Mouse (Mus musculus) liver, embryonic 13.5 days (tissue): Measurements from ENCODE around the gene Slc27a5. TPM values are rescaled to one million over a fixed set of nuclear protein-coding genes. Genes with fewer than 3 reads are reported as not detected.

Source experiments
- ATAC-seq: fragments of 200-750 bp; cut with Nextera tagmentation; 2 replicates; pipeline ENCODE4 v1.8.0; 2017; ENCODE audit warnings: low read depth, mild to moderate bottlenecking, moderate number of reproducible peaks, moderate library complexity
- DNase-seq: peaks from one replicate; pipeline ENCODE4 v3.0.0; 2022
- H3K27ac ChIP-seq: fragments of 300-500 bp; sonication (generic); 2 replicates; pipeline ENCODE4 v1.5.1; 2015; ENCODE audit warnings: moderate library complexity, mild to moderate bottlenecking, inconsistent platforms
- H3K27me3 ChIP-seq: fragments of 300-500 bp; sonication (generic); 2 replicates; pipeline ENCODE4 v1.6.1; 2015; ENCODE audit warnings: mild to moderate bottlenecking, inconsistent platforms
- H3K36me3 ChIP-seq: fragments of 300-500 bp; sonication (generic); 2 replicates; pipeline ENCODE4 v1.6.1; 2015; ENCODE audit warnings: mild to moderate bottlenecking, inconsistent platforms
- H3K4me1 ChIP-seq: fragments of 300-500 bp; sonication (generic); replicated peaks from 2 replicates; pipeline ENCODE4 v1.6.1; 2015; ENCODE audit warnings: inconsistent platforms
- H3K4me2 ChIP-seq: fragments of 300-500 bp; sonication (generic); 2 replicates; pipeline ENCODE4 v1.6.1; 2015; ENCODE audit warnings: inconsistent platforms, mild to moderate bottlenecking, moderate library complexity
- H3K4me3 ChIP-seq: fragments of 300-500 bp; sonication (generic); replicated peaks from 2 replicates; pipeline ENCODE4 v1.5.1; 2015; ENCODE audit warnings: mild to moderate bottlenecking, inconsistent platforms
- H3K9ac ChIP-seq: fragments of 300-500 bp; sonication (generic); 2 replicates; pipeline ENCODE4 v1.6.1; 2015; ENCODE audit warnings: mild to moderate bottlenecking, inconsistent platforms
- H3K9me3 ChIP-seq: fragments of 300-500 bp; sonication (generic); replicated peaks from 2 replicates; pipeline ENCODE4 v1.6.1; 2016; ENCODE audit warnings: inconsistent platforms
- WGBS: fragments of 180-500 bp; shearing (Covaris S2); methylation state at CpG from one replicate; pipeline ENCODE4 v1.1.7; 2015; ENCODE audit not compliant: insufficient replicate concordance; 5-methylcytosine and 5-hydroxymethylcytosine counted together
- polyA plus RNA-seq: library from polyadenylated mRNA; unstranded; fragments of >200 nt; fragmentation: Nextera tagmentation; extraction: Ambion mirVana; gene quantifications from 2 replicates; pipeline ENCODE4 v1.2.1, GENCODE M21; 2015

Slc27a5 gene
- polyA plus RNA-seq, 1 experiment from 2014 or later = 4.9 TPM

GRCm38 (mm10) chr7:13006011-13006410, 8.0 kb upstream of the Slc27a5 start:
- Histone ChIP-seq H3K9ac (no peak overlapping the region; the same call in 1 of the 2 replicates), H3K4me3 (no peak overlapping the region), H3K4me2 (no peak overlapping the region), H3K36me3 (peaks cover 42% of the 10 kb centered on the region), H3K4me1 (peaks cover 21% of the 10 kb centered on the region), H3K27me3 (no peaks in the 10 kb centered on the region), H3K9me3 (no peaks in the 10 kb centered on the region), H3K27ac (no peak overlapping the region)
- ATAC-seq (no peak), DNase-seq (no peak)
- WGBS = 87% methylated on average over 17 of the region's 17 CpGs

- Histone ChIP-seq H3K9ac (no peak overlapping the region), H3K4me1 (peaks cover 6% of the 10 kb centered on the region), H3K4me2 (no peak overlapping the region), H3K9me3 (no peaks in the 10 kb centered on the region), H3K4me3 (no peak overlapping the region), H3K27ac (no peak overlapping the region), H3K27me3 (no peaks in the 10 kb centered on the region), H3K36me3 (peaks cover 42% of the 10 kb centered on the region)
- no peak for ATAC-seq
- DNase-seq = no peak
- WGBS = 69% methylated on average over 5 of the region's 5 CpGs
Observed at GRCm38 (mm10) chr7:13003380-13003779, 5.4 kb upstream of the Slc27a5 start.

GRCm38 (mm10) chr7:13001584-13001983, 3.6 kb upstream of the Slc27a5 start:
- Histone ChIP-seq H3K27ac (no peak overlapping the region), H3K4me3 (no peak overlapping the region), H3K4me1 (peaks cover 6% of the 10 kb centered on the region), H3K27me3 (no peaks in the 10 kb centered on the region), H3K4me2 (no peak overlapping the region), H3K9ac (no peak overlapping the region), H3K36me3 (peaks cover 24% of the 10 kb centered on the region), H3K9me3 (no peaks in the 10 kb centered on the region)
- no peak for DNase-seq
- WGBS = 32% methylated on average over 1 of the region's 1 CpGs
- ATAC-seq = no peak

- WGBS = 66% methylated on average over 3 of the region's 3 CpGs
- Histone ChIP-seq H3K9me3 (no peaks in the 10 kb centered on the region), H3K9ac (no peak within 1 kb of the TSS), H3K27ac (no peak within 1 kb of the TSS), H3K36me3 (no peaks in the 10 kb centered on the region), H3K4me2 (no peak within 1 kb of the TSS), H3K4me1 (peaks cover 11% of the 10 kb centered on the region; the same call in 1 of the 2 replicates), H3K4me3 (no peak within 1 kb of the TSS), H3K27me3 (no peaks in the 10 kb centered on the region)
- ATAC-seq (no peak), DNase-seq (no peak)
Observed at GRCm38 (mm10) chr7:12998851-12999250, 859 bp upstream of the Slc27a5 start, which contains the start of gene Trim28. Trim28 (plus strand) TSS chr7:12999114.

- peaks cover 11% of the 10 kb centered on the region; the same call in 1 of the 2 replicates for H3K4me1 ChIP-seq
- H3K36me3 ChIP-seq = no peaks in the 10 kb centered on the region
- no peaks in the 10 kb centered on the region for H3K27me3 ChIP-seq
Observed at GRCm38 (mm10) chr7:12997230-12997629, 762 bp downstream of the Slc27a5 start.

GRCm38 (mm10) chr7:12995862-12996261, 2.1 kb downstream of the Slc27a5 start:
- Histone ChIP-seq H3K9me3 (no peaks in the 10 kb centered on the region), H3K9ac (no peak overlapping the region), H3K4me2 (no peak overlapping the region), H3K27me3 (no peaks in the 10 kb centered on the region), H3K36me3 (no peaks in the 10 kb centered on the region), H3K4me1 (peaks cover 11% of the 10 kb centered on the region; the same call in 1 of the 2 replicates), H3K4me3 (no peak overlapping the region), H3K27ac (no peak overlapping the region; the same call in 1 of the 2 replicates)
- DNase-seq (no peak), ATAC-seq (no peak)

More at GRCm38 (mm10) chr7:12997230-12997629, 762 bp downstream of the Slc27a5 start:
- Histone ChIP-seq H3K9ac (no peak overlapping the region), H3K9me3 (no peaks in the 10 kb centered on the region), H3K27ac (no peak overlapping the region), H3K4me2 (no peak overlapping the region), H3K4me3 (no peak overlapping the region)
- no peak for DNase-seq
- ATAC-seq = no peak
- 48% methylated on average over 5 of the region's 5 CpGs for WGBS

GRCm38 (mm10) chr7:12993148-12993547, 4.8 kb downstream of the Slc27a5 start:
- DNase-seq (no peak), ATAC-seq (no peak)
- no peaks in the 10 kb centered on the region for H3K9me3 ChIP-seq
- H3K36me3 ChIP-seq = no peaks in the 10 kb centered on the region
- peaks cover 24% of the 10 kb centered on the region for H3K4me1 ChIP-seq
- H3K4me2 ChIP-seq = no peak overlapping the region
- H3K4me3 ChIP-seq = no peak overlapping the region
- no peak overlapping the region for H3K9ac ChIP-seq
- no peaks in the 10 kb centered on the region for H3K27me3 ChIP-seq
- H3K27ac ChIP-seq = no peak overlapping the region
- 79% methylated on average over 10 of the region's 10 CpGs for WGBS

GRCm38 (mm10) chr7:12992222-12992621, 5.8 kb downstream of the Slc27a5 start:
- WGBS = under 1% methylated on average over 3 of the region's 3 CpGs
- H3K36me3 ChIP-seq = no peaks in the 10 kb centered on the region
- H3K9me3 ChIP-seq = no peaks in the 10 kb centered on the region
- DNase-seq (no peak), ATAC-seq (no peak)
- H3K4me3 ChIP-seq = no peak overlapping the region
- peaks cover 26% of the 10 kb centered on the region for H3K4me1 ChIP-seq
- H3K27me3 ChIP-seq = no peaks in the 10 kb centered on the region
- H3K9ac ChIP-seq = no peak overlapping the region
- no peak overlapping the region for H3K4me2 ChIP-seq
- no peak overlapping the region for H3K27ac ChIP-seq

GRCm38 (mm10) chr7:12987409-12988189, 10.4 kb downstream of the Slc27a5 start:
- Histone ChIP-seq H3K9me3 (no peaks in the 10 kb centered on the region), H3K4me3 (no peak overlapping the region), H3K36me3 (peaks cover 2% of the 10 kb centered on the region; the same call in 1 of the 2 replicates), H3K4me1 (peaks cover 53% of the 10 kb centered on the region), H3K27me3 (no peaks in the 10 kb centered on the region), H3K27ac (peak overlapping the region; percentile 85), H3K4me2 (peak overlapping the region; percentile 30), H3K9ac (no peak overlapping the region; the same call in 1 of the 2 replicates)
- 38% methylated on average over 8 of the region's 8 CpGs for WGBS
- peak; percentile 64 for DNase-seq
- ATAC-seq = peak; percentile 90

- Histone ChIP-seq H3K9me3 (no peaks in the 10 kb centered on the region), H3K4me2 (peak overlapping the region; percentile 30; the same call in 1 of the 2 replicates), H3K4me3 (no peak overlapping the region), H3K4me1 (peaks cover 53% of the 10 kb centered on the region), H3K36me3 (peaks cover 9% of the 10 kb centered on the region), H3K27me3 (no peaks in the 10 kb centered on the region), H3K9ac (no peak overlapping the region), H3K27ac (peak overlapping the region; percentile 85)
- WGBS = 69% methylated on average over 8 of the region's 8 CpGs
- DNase-seq (no peak), ATAC-seq (no peak)
Observed at GRCm38 (mm10) chr7:12986906-12987305, 11.1 kb downstream of the Slc27a5 start.

- ATAC-seq (peak; percentile 69), DNase-seq (peak; percentile 43)
- Histone ChIP-seq H3K27ac (peak overlapping the region; percentile 81), H3K27me3 (no peaks in the 10 kb centered on the region), H3K9me3 (no peaks in the 10 kb centered on the region), H3K4me3 (no peak overlapping the region), H3K9ac (no peak overlapping the region), H3K36me3 (peaks cover 10% of the 10 kb centered on the region), H3K4me2 (no peak overlapping the region), H3K4me1 (peaks cover 53% of the 10 kb centered on the region)
- 21% methylated on average over 1 of the region's 1 CpGs for WGBS
Observed at GRCm38 (mm10) chr7:12985724-12986123, 12.3 kb downstream of the Slc27a5 start.

GRCm38 (mm10) chr7:12980291-12980690, 17.7 kb downstream of the Slc27a5 start:
- DNase-seq = no peak
- H3K9ac ChIP-seq = 0 out of 2 replicates have a peak overlapping the region, but pooled peaks have one; percentile 0
- 81% methylated on average over 7 of the region's 7 CpGs for WGBS
- no peak overlapping the region for H3K4me2 ChIP-seq
- peaks cover 10% of the 10 kb centered on the region for H3K36me3 ChIP-seq
- no peak for ATAC-seq
- no peak overlapping the region; the same call in 1 of the 2 replicates for H3K27ac ChIP-seq
- H3K4me1 ChIP-seq = peaks cover 41% of the 10 kb centered on the region
- no peaks in the 10 kb centered on the region for H3K27me3 ChIP-seq
- no peak overlapping the region for H3K4me3 ChIP-seq
- H3K9me3 ChIP-seq = no peaks in the 10 kb centered on the region
